Mouse (Mus musculus) monocyte, adult 2 months (primary cell): ENCODE measurements around the gene Psmb3.
"Not testable (repeated sequence)": the region's sequence is repeated elsewhere in the genome, so short reads cannot be mapped to it uniquely, and the experiment has no call there.

Source experiments
- DNase-seq, 2 experiments: peaks; one replicate each; pipeline ENCODE4 v3.0.0; 2022; ENCODE audit warnings: low spot score in 2 of 2, low read depth in 1 of 2

Gene Psmb3

DNA sequence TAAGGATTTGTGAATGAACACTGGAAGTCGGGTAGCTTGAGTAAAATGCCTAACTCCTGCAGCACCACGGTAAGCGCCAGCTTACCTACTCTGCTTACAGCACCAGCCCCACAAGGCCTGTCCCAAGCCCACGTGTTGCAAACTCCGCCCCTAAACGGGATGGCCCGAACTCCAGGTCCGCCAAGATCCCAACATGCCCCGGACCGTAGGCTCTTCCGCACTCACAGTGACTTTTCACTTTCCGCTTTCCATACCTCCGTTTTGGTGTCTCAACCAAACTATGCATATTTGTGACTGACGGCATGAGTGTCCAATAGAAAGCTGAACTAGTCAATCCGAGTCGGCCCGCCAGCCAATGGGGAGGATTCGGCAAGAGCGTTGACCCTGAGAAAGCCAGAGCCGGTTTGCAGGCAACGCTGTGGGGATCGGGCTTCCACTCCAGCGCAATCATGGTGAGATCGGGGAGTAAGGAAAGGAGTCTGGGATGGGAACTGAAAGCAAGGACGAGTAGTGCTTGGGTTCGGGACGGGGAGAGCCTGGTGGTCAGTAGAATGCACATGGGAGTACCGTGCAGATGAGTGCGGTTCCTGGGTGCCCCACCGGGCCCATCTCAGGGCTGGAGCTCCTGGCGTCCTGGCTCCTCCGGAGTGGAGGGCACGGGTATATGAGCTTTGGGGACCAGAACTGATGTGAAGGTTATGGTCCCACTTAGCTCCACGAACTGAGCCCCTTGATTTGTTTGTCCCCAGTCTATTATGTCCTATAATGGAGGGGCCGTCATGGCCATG is at the start of gene Psmb3:
Gene Psmb3 (plus strand): TSS at position 361 of the 788 bp plus-strand sequence.
- DNase-seq, result peak; percentile 90 to 95

DNA sequence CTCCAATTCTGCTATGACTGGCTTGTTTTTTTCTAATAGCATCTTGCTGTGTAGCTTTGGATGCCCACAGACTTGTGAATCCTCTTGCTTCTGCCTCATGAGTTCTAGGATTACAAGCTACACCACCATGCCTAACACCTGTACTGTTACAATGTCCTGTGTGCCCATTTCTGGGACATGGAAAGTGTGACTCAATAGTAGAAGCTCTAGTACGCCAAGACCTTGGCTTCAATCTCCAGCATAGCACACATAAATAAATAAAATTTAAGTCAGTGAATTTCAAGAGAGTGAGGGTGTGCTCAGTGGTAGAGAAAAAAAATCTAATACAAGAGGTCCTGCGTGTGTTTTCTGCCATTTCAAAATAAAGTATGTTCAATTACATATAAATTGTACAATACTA is 49.0 kb upstream of the Psmb3 start:
- DNase-seq, result no peak

DNA sequence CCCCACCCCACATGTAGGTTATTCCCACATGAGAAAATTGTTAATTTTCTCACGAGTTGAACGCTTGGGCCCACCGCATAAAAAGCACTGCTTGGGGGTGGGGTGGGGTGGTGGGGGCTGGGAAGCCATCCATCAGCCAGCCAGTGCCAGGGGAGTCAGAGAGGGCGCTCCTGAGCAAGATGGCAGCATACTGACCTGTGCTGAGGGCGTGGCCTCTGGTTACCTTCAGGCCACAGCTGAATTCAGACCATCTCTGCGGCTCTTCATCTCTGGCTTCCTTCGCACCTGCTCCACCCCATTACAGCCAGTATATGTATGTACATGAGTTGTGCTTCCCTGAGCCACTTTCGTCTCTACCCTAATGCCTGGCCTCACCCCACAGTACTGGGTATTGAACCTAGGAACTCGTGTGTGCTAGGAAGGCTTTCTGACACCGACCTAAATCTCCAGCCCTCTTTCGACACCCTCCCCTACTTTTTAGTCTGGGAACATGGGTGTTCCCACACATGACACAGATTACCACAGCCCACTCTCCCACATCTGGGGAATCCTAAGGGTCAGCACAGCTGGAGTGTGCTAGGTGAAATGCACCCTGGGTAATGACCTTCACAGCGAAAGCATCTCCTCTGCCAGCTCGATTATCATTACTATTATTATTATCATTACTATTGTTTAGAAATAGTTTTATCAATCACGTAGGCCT is 46.8 kb upstream of the Psmb3 start:
- DNase-seq, result no peak

DNA sequence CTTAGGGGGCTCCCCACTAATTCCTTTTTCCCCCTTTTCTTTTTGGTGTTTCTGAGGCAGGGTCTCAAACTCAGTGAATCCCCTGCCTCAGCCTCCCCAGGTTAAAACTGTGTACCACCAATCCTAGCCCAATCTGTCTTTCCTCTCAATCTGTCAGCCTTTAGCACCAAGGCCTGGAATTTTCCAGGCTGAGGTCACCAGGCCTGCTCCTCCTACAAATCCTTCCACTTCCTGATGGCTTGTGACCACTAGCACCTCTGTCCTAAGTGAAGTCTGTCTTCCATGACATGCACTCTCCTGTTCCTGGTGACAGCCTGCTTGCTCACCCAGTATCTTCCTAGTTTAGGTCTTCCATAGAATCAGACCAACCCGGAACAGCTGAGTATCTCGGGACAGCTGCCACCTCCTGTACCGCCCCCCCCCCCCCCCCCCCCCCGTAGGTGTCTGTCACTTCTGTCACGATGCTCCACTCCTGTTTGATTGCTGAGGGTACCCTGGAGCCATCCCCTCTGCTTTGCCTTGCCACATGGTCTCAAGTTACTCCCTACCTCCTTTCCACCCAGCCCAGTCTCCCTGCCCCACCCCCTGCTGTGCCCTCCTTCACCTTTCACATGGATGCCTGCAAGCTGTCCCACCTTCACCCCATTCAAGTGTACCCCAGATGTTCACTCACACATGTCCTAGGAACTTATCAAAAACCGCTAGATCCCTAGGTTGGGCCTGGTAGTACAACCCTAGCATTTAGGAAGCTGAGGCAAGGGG is 45.8 kb upstream of the Psmb3 start:
- DNase-seq, result no peak

DNA sequence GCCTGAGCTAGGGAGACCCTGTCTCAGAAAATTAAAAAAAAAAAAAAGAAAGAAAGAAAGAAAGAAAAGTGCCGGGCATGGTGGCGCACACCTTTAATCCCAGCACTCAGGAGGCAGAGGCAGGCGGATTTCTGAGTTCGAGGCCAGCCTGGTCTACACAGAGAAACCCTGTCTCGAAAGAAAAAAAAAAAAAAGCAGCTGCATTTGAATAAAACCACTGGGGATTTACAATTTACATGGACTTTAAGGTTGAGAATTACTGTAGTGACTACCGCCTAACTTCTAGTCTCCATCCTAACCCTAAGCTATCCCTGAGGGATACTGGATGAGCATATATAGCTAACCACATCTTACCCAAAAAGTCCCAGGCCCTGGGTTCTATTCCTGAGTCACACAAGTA is 45.2 kb upstream of the Psmb3 start:
- not testable (repeated sequence) for DNase-seq

DNA sequence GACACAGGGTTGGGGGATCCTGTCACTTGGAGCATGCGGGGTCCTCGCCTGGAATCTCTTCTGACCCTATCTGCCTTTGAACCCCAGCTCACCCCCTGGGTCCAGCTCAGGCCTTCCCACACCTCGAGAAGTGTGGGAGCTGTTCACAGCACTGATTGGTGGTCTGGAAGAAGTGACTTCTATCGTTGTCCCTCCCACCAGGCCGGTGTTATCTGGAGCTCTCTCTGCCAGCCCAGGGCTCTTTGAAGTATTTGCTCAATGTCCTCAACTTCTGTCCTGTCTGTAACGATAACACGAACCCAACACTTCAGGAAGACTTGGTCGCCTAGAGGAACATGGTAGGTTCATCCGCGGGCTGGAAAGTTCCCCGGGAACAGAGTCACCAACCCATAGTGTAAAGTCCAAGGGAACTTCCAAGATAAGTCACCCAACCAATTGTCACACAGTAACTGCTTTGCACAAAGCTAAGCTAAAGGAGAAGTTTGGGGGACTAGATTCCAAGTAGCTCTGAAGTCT is 44.4 kb upstream of the Psmb3 start:
- peak in 1 of 2 experiments; percentile 76 for DNase-seq

DNA sequence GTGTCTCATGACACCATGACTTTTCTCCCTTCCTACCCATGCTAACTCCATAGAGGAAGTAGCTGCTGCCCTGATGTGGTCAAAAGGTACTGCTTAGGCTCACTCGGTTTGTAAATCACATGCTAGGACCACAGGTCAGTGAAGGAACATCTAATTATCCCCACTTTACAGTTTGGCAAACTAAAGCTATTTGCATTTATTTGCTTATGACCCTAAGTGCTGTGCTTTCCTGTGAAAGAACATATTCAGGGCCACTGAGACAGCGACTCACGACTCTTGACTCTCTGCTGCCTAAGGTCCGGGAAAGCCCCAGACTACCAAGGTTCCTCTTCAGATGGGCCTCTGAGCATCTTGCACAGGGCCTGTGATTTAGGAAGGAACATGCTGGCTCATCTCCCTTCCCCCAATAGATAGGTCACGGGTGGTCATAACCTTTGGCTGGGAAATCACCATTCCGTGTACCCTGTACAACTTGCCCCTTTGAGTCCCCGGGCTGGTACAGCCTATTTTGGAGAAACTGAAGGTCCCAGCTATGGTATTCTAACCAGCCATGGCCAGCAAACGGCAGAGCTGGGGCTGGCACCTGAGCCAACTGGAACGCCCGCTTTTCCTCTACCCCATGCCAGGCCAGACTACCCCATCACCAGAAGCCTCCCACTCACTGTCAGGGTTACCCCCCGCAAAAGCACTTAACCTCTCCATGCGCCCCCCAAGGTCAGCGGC is 43.8 kb upstream of the Psmb3 start:
- DNase-seq, result peak; percentile 71 to 81

DNA sequence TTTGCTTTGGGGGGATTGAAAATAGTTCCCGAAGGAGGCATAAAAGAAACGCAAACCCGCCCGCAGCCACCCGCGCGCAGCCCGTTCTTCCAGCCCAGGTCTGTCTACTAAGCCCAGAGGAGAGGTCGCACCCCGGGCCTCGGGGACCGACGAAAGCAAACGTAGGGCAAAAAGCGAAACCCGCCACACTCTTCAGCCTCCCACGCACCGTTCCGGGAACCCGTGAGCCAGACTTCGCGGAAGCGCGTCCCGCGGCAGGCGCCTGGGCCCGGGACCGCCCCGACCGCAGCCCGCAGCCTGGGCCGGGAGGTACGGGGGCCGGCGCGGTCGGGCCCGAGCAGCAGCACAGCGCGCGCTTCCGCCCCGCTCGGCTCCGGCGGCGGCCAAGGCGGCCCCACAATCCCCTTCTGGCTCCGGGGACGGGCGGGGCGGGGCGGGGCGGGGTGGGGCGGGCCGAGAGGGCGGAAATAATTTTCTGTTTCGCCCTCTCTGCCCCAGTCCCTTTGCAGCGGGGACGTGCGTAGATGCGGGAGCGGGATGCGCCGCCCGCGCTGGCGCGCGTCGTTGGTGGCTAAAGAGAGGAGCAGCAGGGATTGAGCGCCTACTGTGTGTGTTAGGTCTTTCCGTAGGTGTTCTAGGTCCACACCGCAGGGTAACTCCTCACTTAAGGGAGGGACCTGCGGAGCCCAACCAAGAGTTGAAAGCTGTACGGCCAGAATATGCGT is 43.0 kb upstream of the Psmb3 start:
- DNase-seq, result peak in 1 of 2 experiments; percentile 68

DNA sequence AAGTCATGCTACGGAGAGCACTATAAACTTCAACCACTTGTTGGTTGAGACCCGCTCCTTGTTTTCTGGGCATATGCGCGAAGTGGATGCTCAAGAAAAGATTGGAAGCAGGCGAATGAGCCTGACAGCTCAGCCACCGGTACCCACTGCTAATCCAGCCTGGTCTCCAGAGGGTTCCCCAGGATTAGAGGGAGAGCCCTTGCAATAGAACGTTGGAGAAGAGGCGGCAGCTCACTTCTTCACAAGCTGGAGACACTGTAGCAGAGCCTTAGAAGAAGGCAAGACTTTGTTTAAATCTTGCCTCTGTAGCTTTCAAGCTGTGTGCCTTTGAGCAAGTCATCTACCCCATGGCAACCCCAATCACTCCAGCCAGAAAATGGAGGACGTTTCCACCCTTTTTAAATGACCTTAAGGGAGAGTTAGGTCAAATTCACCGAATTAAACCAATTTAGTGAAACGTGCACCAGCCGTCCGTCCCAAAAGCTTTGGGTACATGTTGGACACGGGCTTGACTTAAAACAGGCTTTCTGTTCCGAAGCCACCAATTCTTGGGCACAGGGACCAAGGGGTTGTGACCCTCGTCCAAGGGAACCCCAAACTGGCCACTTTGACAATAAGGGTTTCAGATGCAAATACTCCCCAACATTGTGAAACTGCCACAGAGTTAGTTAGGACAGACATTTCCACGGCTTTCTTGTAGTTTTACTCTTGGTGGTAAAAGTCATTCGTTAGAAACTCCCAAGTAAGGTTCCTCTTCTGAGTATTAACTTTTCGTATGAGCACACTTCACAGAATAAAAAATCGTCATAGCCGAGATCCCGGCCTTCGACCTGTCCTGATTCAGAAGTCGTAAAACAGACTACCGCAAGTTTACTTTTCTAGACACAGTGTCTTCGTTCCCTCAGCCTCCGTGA is 42.2 kb upstream of the Psmb3 start:
- DNase-seq, result peak in 1 of 2 experiments; percentile 29

DNA sequence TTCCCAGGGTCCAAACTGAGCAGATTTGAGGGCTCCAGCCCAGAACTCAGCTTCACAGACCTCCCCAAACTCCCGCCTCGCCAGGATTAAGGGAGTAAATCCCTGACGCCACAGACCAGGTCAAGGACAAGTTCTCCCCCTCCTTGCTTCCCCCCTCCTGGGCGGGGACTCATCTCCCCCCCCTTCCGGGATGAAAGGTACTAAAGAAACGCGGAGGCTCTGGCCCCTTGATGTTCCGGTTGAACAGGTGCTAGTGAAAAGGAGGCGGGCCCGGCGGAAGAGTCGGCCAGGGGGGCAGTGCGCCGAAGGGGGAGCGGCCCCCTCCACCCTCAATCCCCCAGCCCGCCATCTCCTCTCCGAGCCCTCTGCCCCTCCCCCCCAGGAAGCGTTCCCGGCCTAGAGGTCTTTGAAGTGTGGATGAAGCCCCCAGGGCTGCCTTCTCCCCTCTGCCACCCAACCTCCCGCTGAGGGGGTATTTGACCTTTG is 41.5 kb upstream of the Psmb3 start:
- DNase-seq, result peak in 1 of 2 experiments; percentile 45

DNA sequence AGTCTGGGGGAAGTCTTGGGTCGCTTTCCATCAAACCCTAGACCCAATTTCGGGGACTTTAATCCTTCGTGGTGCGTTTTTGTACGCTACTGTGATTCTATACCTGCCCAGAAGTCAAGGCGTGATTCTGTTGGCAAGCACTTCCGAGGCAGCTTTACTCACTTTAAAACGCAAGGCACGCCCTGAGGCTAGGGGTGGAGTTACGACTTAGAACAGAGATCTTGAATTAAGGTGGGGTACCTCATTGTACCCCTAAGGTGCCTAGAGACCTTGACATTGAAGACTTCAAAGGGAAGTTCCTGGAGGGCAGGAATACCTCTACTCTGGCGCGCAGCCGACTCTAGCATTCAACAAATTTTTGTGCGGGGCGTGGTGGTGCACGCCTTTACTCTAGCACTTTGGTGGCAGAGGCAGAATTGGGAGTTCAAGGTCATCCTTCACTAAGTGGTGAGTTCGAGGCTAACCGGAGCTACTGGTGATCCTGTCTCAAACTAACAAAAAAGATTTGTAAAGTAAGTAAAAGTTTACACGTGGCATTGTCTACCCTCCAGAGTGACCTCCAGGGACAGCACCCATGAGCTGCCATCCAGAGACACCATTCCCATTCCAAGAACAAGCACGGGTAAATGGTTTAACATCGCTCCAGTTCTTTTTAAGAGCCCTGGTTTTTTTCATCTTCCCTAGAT is 40.8 kb upstream of the Psmb3 start:
- DNase-seq, result peak in 1 of 2 experiments; percentile 41

DNA sequence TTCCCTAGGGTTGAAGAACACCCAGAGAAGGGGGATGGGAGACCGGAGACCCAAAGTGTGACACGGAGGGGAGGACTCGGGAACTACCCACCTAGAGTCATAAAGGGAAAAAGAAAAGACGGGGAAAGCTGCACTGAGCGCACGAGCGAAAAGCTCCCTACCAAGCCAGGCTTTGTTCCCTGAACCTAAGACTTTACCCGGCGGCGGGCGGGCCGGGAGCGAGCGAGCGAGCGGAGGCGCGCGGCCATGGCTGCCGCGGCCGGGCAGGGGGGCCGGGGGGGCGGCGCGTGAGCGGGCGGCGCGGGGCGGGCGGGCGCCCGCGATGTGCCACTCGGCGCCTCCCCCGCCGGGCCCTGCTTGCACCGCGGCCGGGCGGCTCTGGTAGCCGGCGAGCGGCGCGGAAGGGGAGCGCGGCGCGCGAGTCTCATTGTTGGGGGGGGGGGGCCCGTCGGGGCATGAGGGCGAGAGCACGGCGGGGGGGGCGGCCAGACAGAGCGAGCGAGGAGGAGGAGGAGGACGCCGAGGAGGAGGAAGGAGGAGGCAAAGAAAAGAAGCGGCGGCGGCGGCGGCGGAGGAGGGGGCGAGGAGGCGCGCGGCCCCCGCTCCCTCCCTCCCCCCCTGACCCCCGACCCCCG is 40.2 kb upstream of the Psmb3 start, which contains the start of gene Mllt6:
Gene Mllt6 (plus strand): TSS at position 522 of the 635 bp plus-strand sequence.
- DNase-seq, result peak in 1 of 2 experiments; percentile 38

DNA sequence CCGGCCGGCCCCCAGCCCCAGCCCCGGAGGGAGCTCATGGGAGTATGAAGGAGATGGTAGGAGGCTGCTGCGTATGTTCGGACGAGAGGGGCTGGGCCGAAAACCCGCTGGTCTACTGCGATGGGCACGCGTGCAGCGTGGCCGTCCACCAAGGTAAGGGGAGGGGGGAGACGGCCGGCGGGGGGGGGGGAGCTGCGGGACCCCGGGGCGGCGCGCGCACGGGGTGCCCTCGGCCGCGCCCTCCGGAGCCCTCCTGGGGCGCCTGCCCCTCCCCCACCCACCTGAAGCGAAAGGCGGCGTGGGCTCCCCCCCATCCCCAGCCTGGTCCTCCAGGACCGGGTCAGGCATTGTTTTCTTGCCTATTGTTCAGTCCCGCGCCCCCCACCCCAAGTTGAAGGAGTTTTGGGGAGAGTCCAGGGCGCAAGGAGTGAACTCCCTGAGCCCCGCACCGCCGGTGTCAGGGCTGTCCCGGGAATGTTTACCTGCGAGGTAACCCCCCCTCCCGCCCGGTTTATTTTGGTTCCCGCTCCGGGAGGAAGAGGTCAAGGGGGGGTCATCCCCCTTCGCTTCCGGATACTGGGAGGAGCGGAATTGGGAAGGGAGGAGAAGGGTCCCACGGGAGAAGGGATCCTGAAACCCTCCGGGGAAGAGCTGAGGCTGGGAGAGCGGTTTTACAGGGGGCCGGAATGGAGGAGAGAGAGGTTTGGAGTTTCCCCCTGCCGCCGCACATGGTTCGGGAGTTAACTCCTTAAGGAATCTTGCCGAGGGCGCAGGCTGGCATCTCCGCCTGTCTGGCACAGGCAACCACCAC is 39.5 kb upstream of the Psmb3 start:
- no peak for DNase-seq

DNA sequence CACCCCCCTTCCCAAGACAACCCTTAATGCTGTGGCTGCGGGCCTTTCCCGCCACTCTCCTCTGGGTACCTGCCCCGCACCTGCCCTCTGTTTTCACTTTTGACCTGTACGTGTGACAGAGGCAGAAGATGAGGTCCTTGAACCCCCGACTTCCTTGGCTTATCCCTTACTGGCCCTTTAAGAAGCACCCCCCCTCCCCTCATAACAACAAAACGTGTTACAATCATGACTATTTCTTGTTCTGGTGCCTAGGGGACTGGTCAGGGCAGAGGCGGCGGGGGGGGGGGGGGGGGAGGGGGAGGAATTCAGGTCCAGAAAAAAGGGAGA is 38.9 kb upstream of the Psmb3 start:
- no peak for DNase-seq

DNA sequence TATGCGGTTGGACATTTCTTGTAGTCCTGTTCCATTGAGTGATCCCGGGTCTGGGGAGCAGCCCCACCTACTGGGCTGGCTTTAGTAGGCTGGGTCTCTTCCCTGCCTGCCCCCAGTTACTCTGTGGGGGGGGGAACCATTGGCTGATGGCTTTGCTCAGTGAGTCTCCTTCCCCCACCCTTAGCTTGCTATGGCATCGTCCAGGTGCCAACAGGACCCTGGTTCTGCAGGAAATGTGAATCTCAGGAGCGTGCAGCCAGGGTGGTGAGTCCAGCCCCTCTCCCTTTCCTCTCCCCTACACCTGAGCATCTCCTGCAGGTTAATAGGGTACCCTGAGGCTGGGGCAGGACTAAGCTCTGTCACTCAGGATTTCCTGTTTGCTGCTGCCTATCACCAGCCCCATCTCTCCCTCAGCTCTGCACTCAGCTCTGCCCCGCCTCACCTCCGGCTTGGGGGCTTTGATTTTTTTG is 38.4 kb upstream of the Psmb3 start:
- DNase-seq, result no peak

DNA sequence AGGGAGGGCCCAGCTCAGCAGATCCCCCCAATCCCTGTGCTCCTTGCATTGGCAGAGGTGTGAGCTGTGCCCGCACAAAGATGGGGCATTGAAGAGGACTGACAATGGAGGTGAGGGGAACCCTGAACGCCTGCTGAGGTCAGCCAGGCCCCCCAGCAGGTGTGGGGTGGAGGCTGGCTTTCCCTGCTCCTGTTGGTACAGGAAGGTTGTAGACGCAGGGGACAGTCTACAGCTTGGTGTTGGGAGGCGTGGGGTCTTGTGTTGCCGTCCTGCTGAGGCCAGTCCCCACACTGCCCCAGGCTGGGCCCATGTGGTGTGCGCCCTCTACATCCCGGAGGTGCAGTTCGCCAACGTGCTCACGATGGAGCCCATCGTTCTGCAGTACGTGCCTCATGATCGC is 37.8 kb upstream of the Psmb3 start:
- no peak for DNase-seq

DNA sequence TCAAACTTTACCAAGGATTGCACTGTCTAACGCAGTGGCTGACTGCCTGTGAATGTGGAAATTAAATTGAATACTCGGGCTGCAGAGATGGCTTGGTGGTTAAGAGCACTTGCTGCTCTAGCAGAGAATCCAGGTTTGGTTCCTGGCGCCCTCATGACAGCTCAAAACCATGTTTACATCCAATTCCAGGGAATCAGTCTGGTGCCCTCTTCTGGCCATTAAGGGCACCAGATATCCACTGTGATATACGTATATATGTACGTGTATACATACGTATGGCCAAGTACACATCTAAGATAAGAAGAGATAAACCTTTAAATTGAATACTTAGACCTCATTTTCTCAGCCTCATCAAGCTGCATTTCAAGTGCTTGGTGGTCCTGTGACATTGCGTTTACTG is 37.0 kb upstream of the Psmb3 start:
- DNase-seq, result no peak
